Mouse (Mus musculus): Measurements from ENCODE around the gene Timm13.

Gene Timm13

DNA sequence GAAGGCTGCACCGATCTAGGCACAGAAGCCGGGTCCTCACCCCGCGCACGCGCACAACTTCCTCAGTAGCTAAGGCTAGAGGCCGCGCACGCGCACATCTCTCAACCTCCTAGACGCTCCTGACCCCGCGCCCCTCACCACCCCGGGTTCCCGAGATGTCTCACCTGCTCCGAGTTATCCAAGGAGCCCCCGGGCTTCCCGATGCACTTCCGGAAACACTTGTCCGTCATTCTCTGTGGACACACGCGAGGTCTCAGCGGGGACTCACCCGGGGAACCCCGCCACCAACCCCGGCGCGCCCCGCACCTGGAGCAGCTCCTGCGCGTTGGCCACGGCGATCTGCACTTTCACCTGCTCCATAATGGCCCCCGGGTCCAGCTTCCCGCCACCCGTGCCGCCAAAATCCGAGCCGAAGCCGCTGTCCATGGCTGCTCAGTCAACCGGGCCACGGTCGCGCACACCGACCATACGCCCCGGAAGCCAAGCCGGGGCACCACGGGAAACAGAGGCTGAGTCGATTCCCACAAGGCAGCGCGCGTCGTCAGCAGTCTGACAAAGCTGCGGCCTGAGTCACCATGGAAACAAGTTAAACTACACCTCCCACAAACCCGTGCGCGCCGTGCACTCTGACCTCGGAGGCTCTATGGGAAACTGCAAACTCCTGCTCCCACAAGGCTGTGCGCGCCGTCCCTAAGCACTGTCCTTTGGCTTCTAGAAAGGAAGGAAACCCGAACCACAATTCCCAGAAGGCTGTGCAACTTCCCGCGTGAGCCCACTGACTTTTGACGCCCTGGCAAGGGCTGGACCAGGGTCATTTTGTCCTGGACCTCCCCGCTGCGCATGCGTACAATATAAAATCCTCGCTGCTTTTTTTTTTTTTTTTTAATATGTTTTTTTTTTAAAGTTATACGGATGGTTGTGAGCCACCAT is at the start of gene Timm13:
TSS of gene Timm13 (minus strand) at position 652 of the 930 bp plus-strand sequence.
- DNase-seq, result peak; percentile 99

DNA sequence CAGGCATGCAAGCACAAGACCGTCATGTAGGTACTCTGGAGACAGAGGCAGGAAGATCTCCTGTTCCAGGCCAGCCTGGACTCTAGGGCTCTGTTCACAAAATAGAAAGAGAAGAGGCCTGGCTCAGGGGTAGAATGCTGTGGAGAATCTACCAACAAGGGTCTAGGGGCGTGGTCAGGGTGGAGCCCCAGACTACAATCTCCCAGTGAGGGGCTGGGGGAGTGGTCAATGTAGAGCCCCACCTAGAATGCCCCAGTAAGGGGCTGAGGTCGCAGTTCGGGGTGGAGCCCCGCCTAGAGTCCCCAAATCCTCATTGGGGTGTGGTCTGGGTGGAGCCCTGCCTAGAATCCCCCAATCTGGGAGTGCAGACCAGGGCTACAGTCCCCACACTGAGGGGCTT is 49.5 kb upstream of the Timm13 start:
- DNase-seq, result no peak

DNA sequence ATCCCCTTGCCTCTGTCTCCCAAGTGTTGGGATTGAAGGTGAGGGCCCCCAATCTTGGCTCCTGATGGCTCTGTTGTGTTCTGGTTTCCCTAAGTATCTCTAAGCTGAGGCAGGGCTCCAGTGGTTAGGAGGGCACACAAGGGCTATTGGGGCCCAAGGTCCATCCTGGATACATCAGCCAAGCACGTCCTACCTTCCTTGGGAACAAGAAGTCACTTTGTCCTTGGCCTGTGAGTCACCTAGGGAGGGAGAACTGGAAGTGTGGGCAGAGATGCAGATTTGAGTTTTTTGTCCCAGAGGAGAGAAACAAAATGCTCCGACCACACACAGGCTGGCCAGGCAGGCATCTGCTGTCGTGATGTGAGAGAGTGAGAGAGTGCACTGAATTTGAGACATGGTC is 48.3 kb upstream of the Timm13 start:
- no peak for DNase-seq

DNA sequence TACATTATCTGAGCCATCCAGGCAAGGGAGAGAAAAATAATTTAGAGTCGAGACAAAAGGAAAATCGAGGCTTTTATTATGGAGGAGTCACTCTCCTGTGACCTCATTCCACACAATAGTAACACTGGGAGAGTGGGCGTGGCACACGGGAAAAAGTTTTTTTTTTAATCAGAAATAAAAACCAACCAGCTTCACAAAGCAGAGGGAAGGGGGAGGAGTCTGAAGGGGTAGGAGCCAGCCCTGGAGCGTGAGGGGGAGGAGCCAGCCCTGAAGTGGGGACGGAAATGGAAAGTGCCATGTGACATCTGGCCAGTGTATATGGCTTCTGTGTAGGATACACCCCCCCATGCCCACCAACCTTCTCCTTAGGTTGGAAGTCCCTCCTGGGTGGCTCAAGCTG is 47.8 kb upstream of the Timm13 start:
- no peak for DNase-seq

DNA sequence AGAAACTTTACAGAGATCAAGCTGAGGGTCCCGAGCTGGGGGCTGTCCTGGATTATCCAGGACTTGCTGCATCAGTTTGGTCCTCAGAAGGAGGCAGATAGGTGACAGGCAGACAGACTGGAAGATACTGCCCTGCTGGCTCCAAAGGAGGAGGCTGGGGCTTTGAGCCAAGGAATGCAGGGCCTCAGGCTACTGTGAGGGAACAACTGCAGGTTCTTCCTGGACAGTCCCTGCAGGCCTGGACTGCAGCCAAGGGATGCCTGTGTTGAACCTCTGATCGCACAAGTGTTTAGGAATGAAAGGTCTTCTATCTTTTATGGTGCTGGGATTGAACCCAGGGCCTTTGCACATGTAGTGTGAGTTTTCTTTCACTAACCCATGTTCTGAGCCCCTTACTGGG is 47.0 kb upstream of the Timm13 start:
- DNase-seq, result no peak

DNA sequence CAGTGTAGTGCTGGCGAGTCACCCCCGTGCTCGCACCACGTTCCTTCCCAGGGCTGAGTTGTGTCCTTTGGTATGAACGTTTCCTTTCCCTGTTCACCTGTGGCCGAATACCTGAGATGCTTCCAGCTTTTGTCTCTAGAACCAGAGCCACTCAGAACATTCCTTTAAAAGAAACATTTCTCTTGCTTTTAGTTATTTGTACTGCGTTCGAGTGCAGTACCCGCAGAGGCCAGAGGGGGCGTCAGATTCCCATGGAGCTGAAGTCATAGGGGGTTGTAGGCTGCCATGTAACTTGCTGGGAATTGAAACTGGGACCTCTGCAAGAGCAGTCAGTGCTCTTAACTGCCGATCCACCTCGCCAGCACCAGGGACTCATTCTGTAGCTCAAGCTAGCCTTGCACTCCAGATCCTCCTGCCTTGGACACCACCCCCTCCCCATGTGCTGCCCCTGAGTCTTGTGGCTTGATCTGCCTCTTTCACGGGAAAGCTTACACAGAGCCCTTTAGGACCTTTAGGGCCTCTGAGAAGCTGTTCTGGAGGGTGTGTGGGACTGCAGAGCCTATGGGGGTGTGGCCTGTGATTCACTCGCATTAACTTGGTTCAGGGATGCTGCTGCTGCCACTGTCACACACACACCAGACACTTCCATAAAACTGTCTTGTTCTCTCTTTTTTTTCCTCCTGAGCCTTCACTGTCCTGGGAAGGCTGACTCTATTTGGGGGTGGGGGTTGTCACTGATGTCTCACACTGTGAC is 46.1 kb upstream of the Timm13 start:
- no peak for DNase-seq

DNA sequence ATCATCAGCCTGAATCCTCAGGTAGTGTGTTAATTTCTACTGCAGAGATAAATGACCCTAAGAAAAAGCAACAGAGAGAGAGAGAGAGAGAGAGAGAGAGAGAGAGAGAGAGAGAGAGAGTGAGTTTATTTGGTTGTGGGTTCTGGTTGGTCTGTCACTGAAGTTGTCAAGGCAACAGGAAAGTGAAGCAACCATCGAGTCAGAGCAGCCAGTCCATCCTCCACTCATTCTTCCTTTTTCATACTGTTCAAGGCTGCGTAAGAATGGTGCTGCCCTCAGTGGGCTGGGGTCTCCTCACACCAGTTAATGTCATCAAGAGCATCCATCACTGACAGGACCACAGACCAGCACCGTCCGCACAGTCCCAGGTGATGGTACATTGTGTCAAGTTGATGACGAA is 43.5 kb upstream of the Timm13 start:
- no peak for DNase-seq

DNA sequence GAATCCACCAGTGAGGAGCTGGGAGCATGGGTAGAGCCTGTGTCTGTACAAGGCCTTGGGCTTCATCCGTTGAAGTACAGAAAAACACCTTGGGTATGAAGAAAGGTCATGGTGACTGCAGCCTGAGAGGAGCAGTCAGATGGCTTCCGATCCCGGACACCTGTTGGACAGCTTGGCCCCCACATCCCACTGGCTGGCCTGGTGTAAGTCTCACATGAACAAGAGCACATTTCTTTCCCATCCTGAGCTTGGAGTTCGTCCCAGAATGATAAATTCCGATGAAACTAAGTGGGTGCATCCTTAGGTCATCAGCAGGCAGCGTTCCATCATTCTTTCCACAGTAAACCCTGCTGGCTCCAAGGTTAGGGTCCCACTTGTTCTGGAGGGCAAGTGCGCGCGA is 42.9 kb upstream of the Timm13 start:
- no peak for DNase-seq

DNA sequence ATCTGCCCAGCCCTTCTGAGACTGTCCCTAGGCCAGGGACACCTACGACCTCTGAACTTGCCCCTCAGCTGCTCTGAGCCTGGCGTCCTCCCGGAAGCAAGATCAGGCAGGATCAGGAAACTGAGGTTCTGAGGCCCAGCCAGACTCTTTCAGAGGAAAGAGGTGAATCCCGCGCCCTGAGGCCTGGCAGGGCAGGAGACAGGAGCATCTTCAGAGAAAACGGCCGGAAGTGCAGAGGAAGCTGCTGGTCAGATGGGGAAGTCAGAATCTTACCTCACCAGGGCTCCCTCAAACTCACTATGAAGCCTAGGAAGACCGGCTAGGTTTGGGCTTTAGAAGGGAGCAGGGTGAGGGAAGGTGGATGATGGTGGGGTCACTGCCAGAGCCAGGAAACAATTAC is 42.1 kb upstream of the Timm13 start:
- DNase-seq, result no peak

DNA sequence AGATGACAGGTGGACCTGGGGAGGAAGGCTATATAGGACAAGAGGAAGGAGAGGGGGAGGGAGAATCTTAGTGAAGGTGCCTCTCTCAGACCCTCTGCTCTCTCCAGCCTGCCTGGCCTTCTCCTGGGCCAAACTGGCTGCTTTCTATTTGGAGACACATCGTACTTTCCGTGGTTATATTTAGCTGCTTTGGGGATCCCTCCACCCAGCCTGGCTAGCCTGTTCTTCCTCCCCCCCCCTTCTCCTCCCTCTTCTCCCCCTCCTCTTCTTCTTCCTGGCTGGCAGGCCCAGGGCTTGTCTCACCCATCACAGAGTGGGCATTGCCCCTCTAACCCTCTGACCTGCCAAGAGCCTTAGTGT is 40.2 kb upstream of the Timm13 start:
- DNase-seq, result no peak

DNA sequence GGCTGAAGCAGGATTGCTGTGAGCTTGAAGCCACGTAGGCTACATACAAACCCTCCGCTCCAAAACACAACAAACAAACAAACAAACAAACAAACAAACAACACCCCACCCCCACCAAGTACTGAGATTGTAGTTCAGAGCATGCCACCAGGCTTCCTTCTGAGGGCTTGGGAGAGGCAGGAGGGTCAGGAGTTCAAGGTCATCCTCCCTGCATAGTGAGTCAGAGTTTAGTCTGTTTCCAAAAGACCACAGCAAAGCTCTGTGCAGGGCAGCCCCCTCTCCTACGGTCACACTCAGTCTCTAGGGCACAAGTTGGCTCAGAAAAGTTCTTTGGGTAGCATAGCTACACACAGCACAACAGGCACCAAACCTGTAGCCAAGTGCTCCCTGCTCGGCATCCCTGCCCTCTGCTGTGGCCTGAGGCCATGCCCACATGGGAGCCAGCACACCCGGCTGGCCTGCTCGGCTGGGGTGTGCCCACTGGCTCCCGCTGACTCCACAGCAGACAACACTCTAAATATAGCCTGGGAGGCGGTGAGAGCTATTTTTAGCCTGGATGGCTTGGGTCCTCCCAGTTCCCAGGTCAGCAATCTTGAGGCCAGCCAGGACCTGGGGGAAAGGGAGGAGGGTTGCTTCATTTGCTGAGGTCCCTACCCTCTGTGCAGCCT is 39.7 kb upstream of the Timm13 start:
- no peak for DNase-seq

DNA sequence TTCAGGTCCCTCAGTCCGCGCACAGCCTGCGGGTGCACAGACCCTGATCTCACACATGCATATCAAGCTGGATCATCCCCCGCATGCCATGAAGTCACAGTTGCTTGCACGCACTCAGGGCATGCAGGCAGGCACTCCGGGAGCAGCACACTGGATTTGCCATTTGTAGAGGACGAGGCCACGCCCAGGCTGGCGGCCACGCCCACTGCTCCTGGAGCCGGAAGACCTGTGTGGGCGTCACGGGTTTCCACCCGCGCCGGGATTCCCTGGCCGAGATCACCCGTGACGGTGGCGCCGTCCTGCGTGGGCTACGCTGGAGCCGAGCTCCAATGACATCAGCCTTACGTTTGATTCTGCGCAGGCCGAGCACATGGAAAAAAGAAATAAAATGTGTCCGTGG is 38.9 kb upstream of the Timm13 start:
- DNase-seq, result peak; percentile 79

DNA sequence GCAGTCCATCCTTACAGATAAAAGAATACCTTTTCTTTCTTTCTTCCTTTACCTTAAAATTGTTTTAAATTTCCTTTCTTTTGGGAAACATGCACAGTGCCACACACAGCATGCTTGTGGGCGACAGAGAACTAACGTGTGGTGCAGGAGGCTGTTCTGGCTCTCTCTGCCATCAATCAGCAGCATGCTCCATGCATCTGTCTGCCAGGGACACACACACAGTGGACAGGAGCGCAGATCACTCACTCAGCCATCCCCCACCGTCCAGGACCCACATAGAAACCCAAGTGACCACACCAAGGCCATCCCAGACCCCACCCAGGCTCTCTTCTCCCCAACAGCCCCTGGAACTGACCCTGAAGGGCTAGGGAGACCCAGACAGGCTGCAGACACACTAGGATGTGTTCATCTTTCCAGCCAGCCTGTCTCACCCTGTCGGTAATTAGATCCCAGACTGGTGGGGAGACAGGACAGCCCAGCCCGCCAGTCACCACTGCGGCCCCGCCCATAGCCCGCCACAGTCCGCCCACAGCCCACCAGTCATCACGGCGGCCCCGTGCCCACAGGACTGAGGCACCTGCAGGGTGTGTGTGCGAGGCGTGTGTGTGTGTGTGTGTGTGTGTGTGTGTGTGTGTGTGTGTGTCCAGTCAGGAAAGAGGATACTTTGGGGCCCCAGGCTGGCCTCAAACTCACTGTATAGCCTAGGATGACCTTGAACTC is 38.2 kb upstream of the Timm13 start:
- no peak for DNase-seq

DNA sequence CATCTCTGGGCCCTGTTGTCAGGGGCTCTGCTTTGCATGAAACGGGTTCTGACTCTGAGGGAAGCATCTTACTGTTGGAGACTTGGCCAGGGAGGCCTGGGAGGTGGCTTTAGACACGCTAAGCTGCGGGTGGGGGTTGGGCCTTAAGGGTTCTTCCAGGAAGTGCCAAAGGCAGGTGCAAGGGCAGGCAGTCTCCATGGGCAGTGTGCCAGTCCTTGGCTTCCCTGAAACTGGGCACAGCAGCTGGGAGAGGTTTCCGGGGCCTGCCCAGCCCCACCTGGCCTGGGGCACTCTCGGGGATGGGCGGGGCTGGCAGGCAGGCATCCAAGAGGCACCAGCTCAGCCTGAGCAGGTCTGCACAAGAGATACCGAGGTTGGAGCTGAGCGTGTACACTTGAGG is 36.9 kb upstream of the Timm13 start:
- DNase-seq, result no peak

DNA sequence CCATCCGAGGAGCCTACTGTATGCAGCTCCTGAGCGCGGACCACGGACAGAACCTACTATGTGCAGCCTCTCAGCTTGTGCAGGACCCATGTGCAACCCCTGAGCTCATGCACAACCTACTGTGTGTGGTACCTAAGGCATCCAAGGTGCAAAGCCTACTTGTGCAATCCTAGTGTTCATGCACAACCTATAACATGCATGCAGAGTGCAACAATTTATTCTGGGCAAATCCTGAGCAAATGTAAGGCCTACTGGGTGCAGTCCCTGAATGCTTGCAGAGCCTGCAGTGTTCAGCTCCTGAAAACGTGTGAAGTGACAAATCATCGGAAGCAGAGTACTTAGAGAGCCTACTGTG is 36.0 kb upstream of the Timm13 start:
- DNase-seq, result no peak

DNA sequence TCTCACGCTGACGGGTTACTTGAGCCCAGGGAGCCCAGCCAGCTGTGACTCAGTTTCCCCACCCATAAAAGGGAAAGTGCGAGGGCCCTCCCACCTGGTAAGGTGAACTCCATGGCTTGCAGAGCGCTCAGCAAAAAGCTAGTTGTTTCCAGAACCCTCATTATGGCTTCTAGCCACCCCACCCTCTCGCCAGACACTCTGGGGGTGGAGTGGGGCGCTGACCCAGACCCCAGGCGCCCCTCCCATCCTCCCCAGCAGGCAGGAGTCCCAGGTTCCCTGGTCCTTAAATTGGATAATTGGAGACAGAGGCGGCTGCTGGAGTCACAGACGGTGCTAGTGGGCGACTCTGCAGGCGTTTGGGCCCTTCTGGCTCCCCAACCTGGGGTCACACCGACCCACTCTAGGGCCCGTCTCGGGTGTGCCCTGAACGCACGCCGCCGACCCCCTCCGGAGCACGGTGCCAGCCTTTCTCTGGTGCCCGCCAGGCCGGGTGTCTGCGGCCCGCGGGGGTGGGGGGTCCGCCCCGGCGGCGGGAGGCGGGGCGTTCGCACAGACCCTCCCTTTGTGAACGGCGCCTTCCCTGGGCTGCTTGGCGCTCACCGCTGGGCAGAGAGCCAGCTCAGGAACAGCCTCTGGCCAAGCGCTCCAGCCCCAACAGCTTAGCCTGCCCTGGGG is 35.5 kb upstream of the Timm13 start:
- peak; percentile 71 for DNase-seq

DNA sequence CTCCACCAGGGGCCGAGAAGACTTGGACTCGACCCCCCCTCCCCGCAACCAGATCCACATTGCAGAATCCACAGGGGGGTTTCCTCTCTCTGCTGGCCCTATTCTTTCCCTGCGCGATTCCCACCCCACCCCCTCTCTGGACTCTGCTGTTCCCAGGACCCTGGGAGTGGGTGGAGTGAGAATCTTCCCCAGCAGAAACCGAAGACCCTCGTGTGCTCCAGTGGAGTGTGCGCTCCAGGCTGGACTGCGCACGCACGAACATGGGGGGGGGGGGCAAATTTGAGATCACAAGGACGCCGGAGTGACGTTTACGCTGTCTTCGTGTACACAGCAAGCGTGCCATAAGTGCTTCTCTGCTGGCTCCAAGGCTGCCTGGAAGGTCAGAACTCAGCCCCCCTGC is 34.9 kb upstream of the Timm13 start:
- DNase-seq, result no peak

DNA sequence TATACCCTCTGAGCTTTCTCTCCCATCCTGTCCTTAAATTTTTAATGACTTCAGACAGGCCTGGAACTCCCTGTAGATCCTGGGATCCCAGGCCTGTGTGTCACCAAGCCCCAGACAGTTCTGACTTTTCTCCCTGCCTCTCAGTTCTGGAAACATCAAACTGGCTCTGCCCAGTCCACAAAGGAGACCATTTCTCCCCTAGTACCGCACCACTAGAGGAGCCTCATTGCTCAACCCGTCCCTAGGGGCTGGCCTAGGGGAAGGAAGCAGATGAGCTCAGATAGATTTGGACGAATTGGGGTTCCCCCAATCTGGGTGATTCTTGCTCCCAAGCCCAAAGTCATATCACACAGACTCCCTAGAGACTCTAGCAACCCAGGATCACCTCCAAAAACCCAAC is 34.5 kb upstream of the Timm13 start:
- no peak for DNase-seq

DNA sequence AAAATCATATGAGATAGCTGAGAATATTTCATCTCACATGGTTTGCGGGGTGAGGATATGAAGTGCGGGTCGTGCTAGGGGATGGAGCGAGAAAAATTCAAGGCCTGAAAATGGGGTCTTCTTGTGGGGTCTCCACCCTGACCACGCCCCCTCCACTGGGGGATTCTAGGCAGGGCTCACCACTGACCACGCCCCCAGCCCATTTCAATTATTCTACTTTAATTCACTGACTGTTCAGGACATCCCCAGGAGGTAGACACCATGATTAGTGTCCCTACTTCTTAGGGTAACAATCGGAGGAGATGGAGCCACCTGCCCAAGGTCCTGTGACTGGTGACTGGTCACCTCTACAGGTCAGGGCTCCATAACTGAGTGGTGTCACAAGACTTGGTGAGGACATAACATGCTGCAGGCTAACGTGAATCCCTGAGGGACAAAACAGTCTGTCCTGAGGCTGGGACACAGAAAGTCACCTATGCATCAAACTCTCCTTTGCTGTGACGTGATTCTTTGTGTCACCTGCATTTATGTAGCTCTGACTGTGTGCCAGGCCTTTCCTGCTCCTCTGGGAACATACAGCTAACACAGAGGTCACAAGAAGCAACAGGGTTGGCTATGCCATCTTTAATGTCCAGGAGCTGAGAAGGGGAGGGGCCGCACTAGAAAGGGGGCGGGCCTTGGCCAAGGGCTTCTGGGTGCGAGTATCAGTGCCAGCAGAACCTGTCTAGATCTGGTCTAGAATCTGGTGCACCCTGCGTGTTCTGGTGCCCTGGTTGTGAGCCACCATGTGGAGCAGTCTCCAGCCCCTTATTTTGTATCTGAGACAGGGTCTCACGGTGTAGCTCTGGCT is 33.6 kb upstream of the Timm13 start:
- DNase-seq, result no peak

DNA sequence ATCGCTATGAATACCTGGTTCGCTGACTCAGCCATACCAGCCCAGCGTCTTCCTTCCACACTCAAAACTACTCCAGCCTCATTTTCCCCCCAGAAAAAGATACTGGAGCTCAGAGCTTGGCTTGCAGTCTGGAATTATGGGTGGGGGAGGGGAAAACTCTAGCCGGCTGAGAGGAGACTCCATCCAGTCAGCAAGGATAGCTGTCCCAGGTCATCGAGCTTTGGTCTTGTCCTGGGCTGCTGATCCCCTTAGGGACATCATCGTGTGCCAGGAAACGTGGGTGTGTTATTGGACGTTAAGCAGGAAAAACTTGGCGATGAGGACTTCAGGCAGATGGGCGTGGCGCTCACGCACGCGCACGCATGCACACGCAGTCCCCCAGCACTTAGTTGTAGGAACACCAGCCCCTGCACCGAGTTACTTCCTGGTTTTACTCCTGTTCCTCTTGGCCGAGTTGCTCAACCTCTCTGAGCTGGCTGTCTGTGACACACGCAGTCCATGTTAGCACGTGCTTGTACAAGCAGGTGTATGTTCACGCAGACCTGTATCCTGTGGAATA is 32.7 kb upstream of the Timm13 start:
- DNase-seq, result no peak

DNA sequence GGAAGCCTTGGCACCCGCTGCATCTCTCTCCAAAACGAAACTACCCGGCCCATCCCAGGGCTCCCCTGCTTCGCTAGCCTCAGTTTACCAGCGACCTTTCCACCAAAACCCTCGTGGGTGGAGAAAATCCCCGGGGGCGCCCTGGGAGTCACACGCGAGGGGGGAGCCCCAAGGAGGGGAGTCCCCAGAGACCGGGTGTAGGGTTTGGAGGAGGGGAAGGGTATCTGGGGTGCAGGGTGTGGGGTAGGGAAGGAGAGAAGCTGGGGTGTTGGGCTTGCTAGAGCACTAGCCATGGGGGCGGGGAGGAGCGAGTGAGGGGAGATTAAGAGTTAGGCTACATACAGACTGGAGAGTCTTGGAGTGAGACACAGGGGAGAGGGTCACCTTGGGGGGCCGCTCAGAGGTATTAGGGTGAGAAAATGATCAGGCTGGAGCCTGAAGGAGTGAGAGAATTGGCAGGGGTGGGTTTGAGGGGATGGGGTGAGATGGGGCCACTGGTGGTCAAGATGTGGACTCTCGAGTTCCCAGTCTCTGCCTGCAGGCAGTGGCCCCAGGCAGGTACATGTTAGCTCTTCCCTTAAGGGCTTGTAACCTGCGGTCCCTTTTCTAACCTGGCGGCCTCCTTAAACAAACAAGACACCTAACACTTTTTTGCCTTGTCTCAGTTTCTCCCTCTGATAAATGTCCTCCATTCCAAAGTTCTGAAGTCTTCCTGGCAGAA is 32.1 kb upstream of the Timm13 start:
- DNase-seq, result no peak

Measured in cerebellum, adult 11-12 months (tissue).